Mouse (Mus musculus) bone marrow macrophage, adult 2 months (primary cell): Measurements from ENCODE around the gene Ino80e.

Experiments used
- CTCF ChIP-seq: IDR thresholded peaks from 2 replicates; pipeline ENCODE4 v1.5.1; 2012; ENCODE audit warnings: low read depth, mild to moderate bottlenecking, low read length, moderate library complexity
- POLR2A ChIP-seq: IDR thresholded peaks from 2 replicates; pipeline ENCODE4 v1.6.1; 2012; ENCODE audit warnings: mild to moderate bottlenecking, low read depth, low read length, borderline replicate concordance

- no peak for TF ChIP-seq POLR2A
- TF ChIP-seq CTCF, result no peak
Measured at GRCm38 (mm10) chr7:126815726-126816222, 46.4 kb downstream of the Ino80e start.
